Mouse (Mus musculus) olfactory bulb, adult 2 months (tissue): Measurements from ENCODE around the gene Nat14.

Source experiments
- CTCF ChIP-seq: fragments of 200-500 bp; IDR thresholded peaks from 2 replicates; pipeline ENCODE4 v1.5.1; 2012; ENCODE audit warnings: low read depth, mild to moderate bottlenecking, low read length, moderate library complexity; ENCODE audit not compliant: insufficient read depth
- POLR2A ChIP-seq: fragments of 200-500 bp; IDR thresholded peaks from 2 replicates; pipeline ENCODE4 v1.6.1; 2012; ENCODE audit warnings: mild to moderate bottlenecking, low read depth, low read length, moderate library complexity; ENCODE audit not compliant: insufficient read depth

- TF ChIP-seq CTCF (no peak), POLR2A (no peak)
Observed at GRCm38 (mm10) chr7:4902404-4902803, 19.4 kb upstream of the Nat14 start.
